Mouse (Mus musculus) heart, postnatal 0 days (tissue): ENCODE data around the gene Gpr173.

ENCODE experiments used
- CTCF ChIP-seq: IDR thresholded peaks from 2 replicates; pipeline ENCODE4 v1.5.1; 2016; ENCODE audit warnings: antibody characterized with exemption, control low read depth, low read depth
- EP300 ChIP-seq: IDR thresholded peaks from 2 replicates; pipeline ENCODE4 v1.6.1; 2016; ENCODE audit warnings: antibody characterized with exemption, low read depth

DNA sequence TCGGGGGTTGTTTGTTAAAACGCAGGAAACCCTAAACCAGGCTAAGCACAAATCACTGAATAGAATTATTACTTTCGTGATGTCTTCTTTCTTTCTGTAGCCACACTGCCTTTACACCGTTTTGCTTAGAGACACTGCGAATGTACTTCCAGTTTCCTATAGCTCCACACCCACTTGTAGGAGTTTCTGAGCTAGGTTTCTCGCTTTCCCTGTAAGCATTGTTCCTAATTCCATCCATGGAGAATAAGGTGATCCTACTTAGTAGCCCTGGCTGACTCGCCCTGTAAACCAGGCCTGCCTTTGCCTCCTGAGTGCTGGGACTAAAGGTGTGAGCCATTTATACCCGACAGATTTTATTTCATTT is 40.8 kb downstream of the Gpr173 start:
- TF ChIP-seq CTCF (no peak), EP300 (no peak)
